19 mouse cellular contexts compared by ENCODE assay signal in the genomic region with DNA sequence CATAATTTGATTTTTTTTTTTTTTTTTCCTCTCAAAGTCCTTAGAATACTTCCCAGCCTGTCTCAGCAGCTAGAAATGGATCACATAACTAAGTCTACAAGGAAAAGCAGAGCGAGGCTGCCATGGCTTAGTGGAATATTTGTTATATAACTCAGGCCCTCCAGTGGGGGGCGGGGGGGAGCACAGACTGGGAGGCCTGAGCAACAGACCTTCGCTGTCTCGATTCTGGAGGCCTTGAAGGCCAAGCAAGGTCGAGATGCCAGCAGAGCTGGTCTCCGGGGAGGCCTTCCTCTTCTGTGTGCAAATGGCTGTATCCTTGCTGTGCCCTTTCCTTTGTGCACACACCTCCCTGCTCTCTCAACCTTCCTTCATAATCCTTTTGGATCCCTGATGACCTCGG. TPM values are rescaled to one million over a fixed set of nuclear protein-coding genes. Genes with fewer than 3 reads are reported as not detected.
DNase-seq lines count a peak whose midpoint lies in the region; ATAC-seq and TF ChIP-seq lines count a peak whose summit lies in the region.
"Had no signal": no experiment of that assay in that cellular context is flagged by ENCODE, and none has a peak within 500 bp of the region (broad histone marks: within the 10 kb centered on the region; RNA-seq: fewer than 3 reads in every experiment).

No protein-coding gene starts in this region.

- no peak overlapping the region for H3K9ac ChIP-seq in heart, adult 2 months (ENCODE audit: low read depth, low read length)
- no peak overlapping the region for H3K9ac ChIP-seq in heart, embryonic 12.5 days
- no peak overlapping the region for H3K9ac ChIP-seq in midbrain, postnatal 0 days (replicated peaks; ENCODE audit: low read length, poor library complexity, severe bottlenecking)
- H3K9ac ChIP-seq in midbrain, embryonic 16.5 days (ENCODE audit: low read depth, low read length): no peak overlapping the region
- H3K9ac ChIP-seq: heart, embryonic 15.5 days; hindbrain, embryonic 14.5 days; limb, embryonic 13.5 days; liver, embryonic 15.5 days; neural tube, embryonic 13.5 days had no signal

- intact Hi-C loops in heart, adult 2 months (cut with DNase I): no loop called here

- ATAC-seq in heart, embryonic 12.5 days (ENCODE audit: insufficient number of reproducible peaks, low FRiP score): no peak
- ATAC-seq in midbrain, postnatal 0 days (ENCODE audit: low FRiP score): no peak
- no peak for ATAC-seq in midbrain, embryonic 16.5 days
- ATAC-seq: forebrain, embryonic 14.5 days; intestine, postnatal 0 days had no signal

- H3K79me2 ChIP-seq in heart, adult 2 months (replicated peaks; ENCODE audit: control insufficient read depth, insufficient read depth, low read length): no peaks in the 10 kb centered on the region

- H3K4me3 ChIP-seq in heart, adult 2 months: no peak overlapping the region
- H3K4me3 ChIP-seq in heart, embryonic 12.5 days: no peak overlapping the region
- H3K4me3 ChIP-seq in midbrain, postnatal 0 days (ENCODE audit: low read depth, low read length): no peak overlapping the region
- H3K4me3 ChIP-seq in midbrain, embryonic 16.5 days (ENCODE audit: low read depth, low read length): no peak overlapping the region
- H3K4me3 ChIP-seq: embryonic facial prominence, embryonic 10.5 days; gastrocnemius, adult 2 months; heart, embryonic 15.5 days; limb, embryonic 13.5 days; liver, embryonic 15.5 days; neural tube, embryonic 13.5 days had no signal

- H3K9me3 ChIP-seq in heart, embryonic 12.5 days (replicated peaks): no peaks in the 10 kb centered on the region
- H3K9me3 ChIP-seq in midbrain, postnatal 0 days (ENCODE audit: low read length): no peaks in the 10 kb centered on the region
- no peaks in the 10 kb centered on the region for H3K9me3 ChIP-seq in midbrain, embryonic 16.5 days (replicated peaks; ENCODE audit: control insufficient read depth, low read length, poor library complexity, severe bottlenecking)
- H3K9me3 ChIP-seq: embryonic facial prominence, embryonic 10.5 days; heart, embryonic 15.5 days; limb, embryonic 13.5 days; liver, embryonic 15.5 days; neural tube, embryonic 13.5 days had no signal

- TF ChIP-seq CTCF in heart, adult 2 months (IDR thresholded peaks at IDR 0.05): 0 out of 2 replicates have a peak, but pooled peaks have one; percentile 13
- peak; percentile 11; the same call in 1 of the 2 replicates for TF ChIP-seq CTCF in midbrain, postnatal 0 days (IDR thresholded peaks at IDR 0.05)

- DNase-seq in heart, adult 2 months: no peak
- DNase-seq in midbrain, postnatal 0 days (ENCODE audit: low spot score): no peak
- DNase-seq in ZHBTc4 (ENCODE audit: low read depth, low spot score): peak; percentile 29
- DNase-seq in brain, adult 2 months (ENCODE audit: low read depth, low spot score): peak; percentile 55
- no peak for DNase-seq in kidney, adult 9 months
- DNase-seq: cerebellum, adult 9-11 months; gastrocnemius, adult 2 months; kidney, postnatal 14 days; thymus, adult 18-20 months had no signal

- TF ChIP-seq POLR2A in heart, adult 2 months (IDR thresholded peaks at IDR 0.05; ENCODE audit: insufficient read depth, low read depth, low read length): no peak

- H3K4me1 ChIP-seq in heart, adult 2 months (ENCODE audit: control insufficient read depth, insufficient read depth, low read length): no peaks in the 10 kb centered on the region
- H3K4me1 ChIP-seq in heart, embryonic 12.5 days (replicated peaks): 0 out of 2 replicates have a peak, but pooled peaks cover 4% of the 10 kb centered on the region
- H3K4me1 ChIP-seq in midbrain, postnatal 0 days (ENCODE audit: insufficient read depth, low read length): no peaks in the 10 kb centered on the region
- no peaks in the 10 kb centered on the region for H3K4me1 ChIP-seq in midbrain, embryonic 16.5 days (ENCODE audit: control insufficient read depth, insufficient read depth, low read length)
- H3K4me1 ChIP-seq: heart, embryonic 15.5 days; limb, embryonic 13.5 days; liver, embryonic 15.5 days; neural tube, embryonic 13.5 days had no signal

- no peak overlapping the region for H3K27ac ChIP-seq in heart, adult 2 months
- no peak overlapping the region for H3K27ac ChIP-seq in heart, embryonic 12.5 days (ENCODE audit: poor library complexity, severe bottlenecking)
- no peak overlapping the region for H3K27ac ChIP-seq in midbrain, postnatal 0 days (ENCODE audit: low read depth, low read length)
- H3K27ac ChIP-seq in midbrain, embryonic 16.5 days (ENCODE audit: low read length): no peak overlapping the region
- H3K27ac ChIP-seq: embryonic facial prominence, embryonic 10.5 days; gastrocnemius, adult 2 months; heart, embryonic 15.5 days; hindbrain, embryonic 14.5 days; limb, embryonic 13.5 days; liver, embryonic 15.5 days; neural tube, embryonic 13.5 days had no signal

- H3K4me2 ChIP-seq in heart, embryonic 12.5 days: no peak overlapping the region
- no peak overlapping the region for H3K4me2 ChIP-seq in midbrain, postnatal 0 days (ENCODE audit: low read depth, low read length, poor library complexity, severe bottlenecking)
- no peak overlapping the region for H3K4me2 ChIP-seq in midbrain, embryonic 16.5 days (ENCODE audit: low read length)
- H3K4me2 ChIP-seq: heart, embryonic 15.5 days; hindbrain, embryonic 14.5 days; limb, embryonic 13.5 days; liver, embryonic 15.5 days; neural tube, embryonic 13.5 days had no signal

- no peak for TF ChIP-seq EP300 in heart, adult 2 months (IDR thresholded peaks at IDR 0.05; ENCODE audit: insufficient read depth, low read depth, low read length)

- H3K27me3 ChIP-seq in heart, adult 2 months (ENCODE audit: control insufficient read depth, insufficient read depth, low read length): no peaks in the 10 kb centered on the region
- no peaks in the 10 kb centered on the region for H3K27me3 ChIP-seq in heart, embryonic 12.5 days (replicated peaks)
- no peaks in the 10 kb centered on the region for H3K27me3 ChIP-seq in midbrain, postnatal 0 days (ENCODE audit: insufficient read depth, low read length)
- H3K27me3 ChIP-seq in midbrain, embryonic 16.5 days (ENCODE audit: control insufficient read depth, insufficient read depth, low read depth, low read length): no peaks in the 10 kb centered on the region
- H3K27me3 ChIP-seq: heart, embryonic 15.5 days; limb, embryonic 13.5 days; liver, embryonic 15.5 days; neural tube, embryonic 13.5 days had no signal

- 62% methylated on average over 7 of the region's 7 CpGs for WGBS in heart, adult 2 months
- 64% methylated on average over 7 of the region's 7 CpGs for WGBS in heart, embryonic 12.5 days
- 57% methylated on average over 7 of the region's 7 CpGs for WGBS in midbrain, postnatal 0 days
- 53% methylated on average over 7 of the region's 7 CpGs for WGBS in midbrain, embryonic 16.5 days

- no peaks in the 10 kb centered on the region for H3K36me3 ChIP-seq in heart, adult 2 months (ENCODE audit: control insufficient read depth, insufficient read depth, low read length)
- H3K36me3 ChIP-seq in heart, embryonic 12.5 days: peaks cover 44% of the 10 kb centered on the region
- peaks cover 39% of the 10 kb centered on the region for H3K36me3 ChIP-seq in midbrain, postnatal 0 days (ENCODE audit: insufficient read depth, low read length)
- peaks cover 20% of the 10 kb centered on the region for H3K36me3 ChIP-seq in midbrain, embryonic 16.5 days (ENCODE audit: control insufficient read depth, insufficient read depth, low read length)

RNA-seq across cellular contexts. Expression of a gene that starts 48.5 kb away (rescaled TPM):
- 10 to 100 TPM; 21.0 to 21.7 TPM for total RNA-seq in heart, adult 2 months (2021)
- 26.5 and 30.2 TPM in 2 replicates for polyA plus RNA-seq in heart, adult 2 months (2012; rRNA removed)
- 55.7 and 55.8 TPM in 2 replicates for polyA plus RNA-seq in heart, embryonic 12.5 days (2016; fragmentation: Nextera tagmentation; extraction: Ambion mirVana)
- total RNA-seq in midbrain, postnatal 0 days (2014; rRNA removed): 105 and 114 TPM in 2 replicates
- polyA plus RNA-seq in midbrain, postnatal 0 days (2015; fragmentation: Nextera tagmentation; extraction: Ambion mirVana): 89.4 and 93.2 TPM in 2 replicates
- polyA plus RNA-seq in midbrain, embryonic 16.5 days (2015; fragmentation: Nextera tagmentation; extraction: Ambion mirVana): 102 and 113 TPM in 2 replicates

Comparison
In these comparisons a context has a peak if more than half of its experiments do, and no peak if none do; other contexts are left out.
1. DNase-seq: peak in ZHBTc4 (single experiment) and brain, adult 2 months (single experiment); none in heart, adult 2 months (0 of 2), midbrain, postnatal 0 days (single experiment) and kidney, adult 9 months (single experiment).